Mouse (Mus musculus) gastrocnemius, postnatal 36 days (tissue): Measurements from ENCODE around the gene Klhdc8a. TPM values are rescaled to one million over a fixed set of nuclear protein-coding genes. Genes with fewer than 3 reads are reported as not detected.

Experiments
- DNase-seq, 2 experiments: peaks; one replicate each; pipeline ENCODE4 v3.0.0; 2022
- intact Hi-C: fragments of 180-260 bp; cut with DNase I; formaldehyde crosslinking; loops from one replicate; pipeline ENCODE4 v1.15.1; 2025
- total RNA-seq, 2 experiments: library from RNA; stranded (reverse); gene quantifications; 2 replicates each; pipeline ENCODE4 v1.2.3; 2021

Klhdc8a gene
- total RNA-seq, 2 experiments from 2014 or later = 0.07 to 0.10 TPM

DNA sequence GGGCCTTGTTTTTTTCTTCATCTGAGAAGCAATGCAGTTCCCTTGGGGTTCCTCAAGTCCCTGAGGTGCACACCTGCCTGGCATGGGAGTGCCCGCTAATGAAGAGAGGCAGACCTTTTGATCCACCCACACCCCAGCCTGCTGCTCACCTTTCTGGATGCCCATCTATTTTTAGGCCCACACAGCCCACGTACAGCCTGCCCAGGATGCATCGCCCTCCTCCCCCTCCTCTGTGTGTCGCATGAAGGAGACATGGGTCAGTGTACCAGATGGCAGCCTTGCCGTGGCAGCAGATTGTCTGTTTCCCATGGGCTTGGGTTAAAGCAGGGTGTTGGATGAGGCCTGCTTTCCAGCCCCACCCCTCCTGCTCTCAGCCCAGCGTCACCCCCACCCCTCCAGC is 8.5 kb upstream of the Klhdc8a start:
- intact Hi-C loops = no loop called here
- DNase-seq = no peak

GRCm38 (mm10) chr1:132290921-132291675 is 7.3 kb upstream of the Klhdc8a start:
- no peak for DNase-seq
- intact Hi-C loops = no loop called here

DNA sequence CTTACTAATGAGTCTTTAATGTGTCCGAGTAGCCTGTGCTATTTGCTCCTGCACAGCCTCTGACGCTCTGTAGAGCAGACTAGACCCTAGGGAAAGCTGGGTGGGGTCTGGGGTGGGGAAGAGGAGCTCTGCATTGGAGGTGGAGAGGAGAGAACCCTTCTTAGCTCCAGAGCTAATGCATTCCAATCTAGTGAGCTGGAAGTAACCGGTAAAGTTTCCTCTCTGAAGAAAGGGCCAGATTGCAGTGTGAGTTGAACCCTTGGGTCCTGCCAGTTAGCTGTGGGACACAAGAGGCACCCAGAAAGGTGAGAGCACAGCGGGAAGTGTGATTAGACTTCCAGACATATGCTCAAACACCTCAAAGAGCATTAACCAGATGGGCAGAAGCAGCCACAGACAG is 6.7 kb upstream of the Klhdc8a start:
- intact Hi-C loops = no loop called here
- DNase-seq = no peak

- intact Hi-C loops = no loop called here
Measured at GRCm38 (mm10) chr1:132292318-132293129, 5.9 kb upstream of the Klhdc8a start.

DNA sequence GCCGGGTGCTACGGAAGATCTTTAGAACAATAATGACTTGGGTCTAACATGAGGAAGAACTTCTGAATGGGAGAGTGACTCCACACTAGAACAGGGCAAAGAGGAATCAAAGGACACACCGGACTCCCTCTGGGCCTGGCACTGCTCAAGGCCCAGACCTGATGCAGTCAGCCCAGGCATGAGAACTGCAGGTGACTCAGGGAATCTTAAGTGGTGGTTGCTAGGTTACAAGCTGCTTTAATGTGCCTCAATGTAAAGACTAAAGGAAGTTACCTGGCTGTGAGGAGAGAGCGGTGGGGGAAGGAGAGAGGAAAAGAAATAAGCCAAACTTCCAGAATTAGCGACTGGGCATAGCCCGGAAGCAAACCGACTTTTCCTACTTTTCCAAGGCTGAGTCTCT is 2.9 kb upstream of the Klhdc8a start:
- intact Hi-C loops = no loop called here

More at GRCm38 (mm10) chr1:132292318-132293129, 5.9 kb upstream of the Klhdc8a start:
- DNase-seq = no peak

GRCm38 (mm10) chr1:132296051-132296450 is 2.4 kb upstream of the Klhdc8a start:
- DNase-seq = peak; percentile 41 to 46
- intact Hi-C loops = no loop called here

More for the DNA sequence above, 2.9 kb upstream of the Klhdc8a start:
- DNase-seq = no peak

DNA sequence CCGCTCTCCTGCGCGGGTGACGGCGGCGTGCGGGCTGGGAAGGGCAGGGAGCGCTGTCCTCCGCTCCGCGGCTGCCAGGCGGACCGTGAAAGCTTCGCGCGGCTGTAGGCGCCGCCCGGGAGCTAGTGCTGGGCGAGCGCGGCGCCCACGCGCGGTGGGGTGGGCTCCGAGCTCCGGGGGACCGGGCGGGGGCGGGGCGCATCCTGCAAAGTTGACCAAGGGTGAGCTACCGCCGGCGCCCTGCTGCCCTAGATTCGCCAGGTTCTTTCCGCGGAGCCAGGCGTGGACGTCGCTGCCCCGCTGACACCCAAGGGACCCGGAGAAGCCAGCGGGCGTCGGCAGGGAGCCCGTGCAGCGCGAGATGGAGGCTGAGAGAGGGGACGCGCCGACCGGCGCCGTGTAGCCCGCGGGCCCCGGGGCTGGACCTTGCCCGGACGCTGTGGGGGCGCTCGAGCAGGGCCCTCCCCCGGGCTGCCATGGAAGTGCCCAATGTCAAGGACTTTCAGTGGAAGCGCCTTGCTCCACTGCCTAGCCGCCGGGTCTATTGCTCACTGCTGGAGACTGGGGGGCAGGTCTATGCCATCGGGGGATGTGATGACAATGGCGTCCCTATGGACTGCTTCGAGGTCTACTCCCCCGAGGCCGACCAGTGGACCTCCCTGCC is 507 bp downstream of the Klhdc8a start:
- intact Hi-C loops = no loop called here
- DNase-seq = no peak

- peak in 1 of 2 experiments; percentile 11 for DNase-seq
- intact Hi-C loops = no loop called here
Measured at GRCm38 (mm10) chr1:132299744-132300143, 1.3 kb downstream of the Klhdc8a start.

GRCm38 (mm10) chr1:132301242-132301641 is 2.8 kb downstream of the Klhdc8a start:
- no peak for DNase-seq
- intact Hi-C loops = no loop called here

GRCm38 (mm10) chr1:132302341-132302866 is 4.0 kb downstream of the Klhdc8a start:
- intact Hi-C loops = no loop called here
- no peak for DNase-seq

DNA sequence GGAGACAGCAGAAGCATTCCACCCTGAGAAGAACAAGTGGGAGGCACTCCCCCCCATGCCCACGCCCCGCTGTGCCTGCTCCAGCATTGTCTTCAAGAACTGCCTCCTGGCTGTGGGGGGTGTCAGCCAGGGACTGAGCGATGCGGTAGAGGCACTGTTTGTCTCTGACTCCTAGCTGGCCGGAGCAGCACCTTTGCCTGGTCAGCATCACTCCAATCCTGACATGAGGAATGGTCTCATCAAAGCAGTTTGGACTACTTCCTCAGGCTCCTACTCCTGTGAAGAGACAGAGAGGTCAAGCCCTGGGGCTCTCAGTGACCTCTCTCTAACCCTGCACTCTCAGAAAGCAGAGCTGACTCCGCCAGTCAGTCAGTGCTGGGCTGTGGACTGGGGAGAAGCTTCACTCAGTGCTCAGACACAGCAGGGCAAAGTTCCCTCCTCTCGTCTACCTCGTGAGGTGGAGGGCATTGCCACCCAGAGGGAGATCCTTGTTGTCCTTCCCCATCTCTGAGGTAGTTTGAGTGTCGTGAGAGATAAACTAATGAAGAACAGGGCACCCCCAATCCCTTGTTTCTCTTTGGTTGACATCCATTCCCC is 6.3 kb downstream of the Klhdc8a start:
- no peak for DNase-seq
- intact Hi-C loops = loop anchor here (2.0 to 5.0 kb wide), 2 partner anchors 92 to 146 kb away; no protein-coding TSS in a partner anchor

- intact Hi-C loops = loop anchor here (5.0 kb wide), 1 partner anchor 94 kb away; no protein-coding TSS in a partner anchor
- DNase-seq = peak in 1 of 2 experiments; percentile 24
Measured at GRCm38 (mm10) chr1:132306160-132306559, 7.7 kb downstream of the Klhdc8a start.

GRCm38 (mm10) chr1:132306808-132307207 is 8.4 kb downstream of the Klhdc8a start:
- DNase-seq = no peak
- intact Hi-C loops = loop anchor here (5.0 kb wide), 1 partner anchor 95 kb away; no protein-coding TSS in a partner anchor

GRCm38 (mm10) chr1:132307962-132308361 is 9.5 kb downstream of the Klhdc8a start:
- intact Hi-C loops = loop anchor here (5.0 kb wide), 1 partner anchor 96 kb away; no protein-coding TSS in a partner anchor

GRCm38 (mm10) chr1:132308674-132309073 is 10.2 kb downstream of the Klhdc8a start:
- intact Hi-C loops = loop anchor here (5.0 kb wide), 1 partner anchor 96 kb away; no protein-coding TSS in a partner anchor
- DNase-seq = no peak

More at GRCm38 (mm10) chr1:132307962-132308361, 9.5 kb downstream of the Klhdc8a start:
- DNase-seq = no peak

DNA sequence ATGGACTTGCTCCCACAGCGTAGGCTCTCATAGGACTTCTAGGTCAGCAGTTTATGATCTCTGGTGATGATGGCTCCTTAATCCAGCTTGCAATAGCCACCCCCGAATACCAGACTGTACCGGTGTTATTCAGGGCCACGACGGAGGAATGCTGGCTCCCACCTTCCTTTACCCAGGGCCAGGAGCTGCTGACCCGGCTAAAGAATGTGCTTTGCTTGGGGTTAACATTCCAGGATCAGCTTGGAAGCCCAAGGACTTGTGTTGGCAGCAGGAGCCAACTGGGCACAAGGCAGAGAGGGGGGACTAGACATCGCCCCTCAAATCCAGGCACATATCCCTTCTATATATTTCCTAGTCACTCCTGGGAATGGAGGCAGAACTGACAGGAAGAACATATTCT is 12.3 kb downstream of the Klhdc8a start:
- intact Hi-C loops = no loop called here

DNA sequence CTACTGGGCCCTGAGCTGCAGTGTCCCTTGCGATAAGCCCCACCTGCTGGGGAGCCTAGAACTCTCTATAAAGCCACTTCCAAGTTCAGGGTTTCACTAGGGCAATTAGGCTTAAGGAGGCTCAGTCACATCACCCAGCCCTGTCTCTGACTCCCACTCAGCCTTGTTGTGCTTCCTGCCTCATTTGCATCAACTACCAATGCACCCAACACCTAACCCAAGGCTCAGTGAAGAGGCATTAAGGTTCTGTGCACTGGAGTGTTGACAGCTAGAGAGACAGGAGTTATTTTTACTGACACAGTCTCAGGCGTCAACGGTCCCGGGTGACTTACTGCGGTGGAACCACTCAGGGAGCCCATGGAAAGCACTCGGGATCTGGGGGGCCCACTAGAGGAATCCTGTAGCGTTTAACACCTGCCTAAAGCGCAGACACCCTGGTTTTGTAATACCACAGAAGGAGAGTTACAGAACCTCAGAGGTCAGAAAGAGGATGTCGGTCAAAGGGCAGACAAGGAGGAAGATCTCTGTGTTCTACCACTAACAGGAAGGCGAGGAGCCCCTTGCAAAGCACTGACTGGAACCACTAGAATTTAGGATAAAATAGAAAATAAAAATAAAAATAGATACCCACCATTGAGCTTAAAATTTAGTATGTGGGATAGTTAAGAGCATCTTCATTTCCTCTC is 12.9 kb downstream of the Klhdc8a start:
- intact Hi-C loops = no loop called here
- DNase-seq = no peak

More for the DNA sequence above, 12.3 kb downstream of the Klhdc8a start:
- DNase-seq = no peak

DNA sequence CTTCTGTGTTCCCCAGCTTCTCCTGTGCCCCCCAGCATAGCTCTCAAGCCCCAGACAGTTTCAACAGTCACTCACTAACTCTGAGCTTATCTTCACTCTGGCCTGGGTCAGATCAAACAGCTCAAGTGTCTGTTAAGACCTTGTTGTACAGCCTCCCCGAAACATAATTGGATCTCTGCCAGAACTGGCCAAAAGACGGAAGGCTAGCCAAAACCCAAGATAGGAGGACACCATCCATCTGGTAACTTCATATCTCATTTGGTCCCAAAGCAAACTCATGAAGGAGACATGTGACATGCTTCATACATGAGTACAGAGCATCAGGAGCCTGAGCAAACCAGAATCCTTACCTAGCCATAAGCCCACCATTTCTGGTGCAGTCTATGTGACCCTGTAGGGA is 13.6 kb downstream of the Klhdc8a start:
- intact Hi-C loops = loop anchor here (1.0 kb wide), 1 partner anchor 43 kb away; no protein-coding TSS in a partner anchor
- no peak for DNase-seq

GRCm38 (mm10) chr1:132312703-132313102 is 14.3 kb downstream of the Klhdc8a start:
- DNase-seq = no peak
- intact Hi-C loops = loop anchor here (1.0 kb wide), 1 partner anchor 43 kb away; no protein-coding TSS in a partner anchor
